ENCODE assay signal across 25 mouse cellular contexts in genomic region chr2:77587387-77587786, GRCm38 (mm10).
"Had no signal": no experiment of that assay in that cellular context is flagged by ENCODE, and none has a peak within 500 bp of the region (broad histone marks: within the 10 kb centered on the region; RNA-seq: fewer than 3 reads in every experiment).

No protein-coding gene starts in this region.

- H3K4me1 ChIP-seq: heart, embryonic 10.5 days; hindbrain, embryonic 10.5 days; hindbrain, embryonic 12.5 days; kidney, embryonic 15.5 days; limb, embryonic 13.5 days; limb, embryonic 15.5 days; liver, embryonic 12.5 days had no signal

- H3K9me3 ChIP-seq: heart, embryonic 10.5 days; hindbrain, embryonic 10.5 days; kidney, embryonic 15.5 days; limb, embryonic 15.5 days; liver, embryonic 12.5 days had no signal

- DNase-seq: gastrocnemius, postnatal 14 days; heart, adult 18-20 months; heart, postnatal 10 days; heart, postnatal 4 days; kidney, adult 11 months; kidney, adult 2 months; kidney, adult 9 months; kidney, postnatal 14 days; kidney, postnatal 36 days; layer of hippocampus, adult 9-11 months; layer of hippocampus, postnatal 36 days had no signal

- H3K4me2 ChIP-seq: heart, embryonic 12.5 days; hindbrain, embryonic 12.5 days; hindbrain, embryonic 14.5 days; kidney, embryonic 15.5 days; limb, embryonic 13.5 days; limb, embryonic 15.5 days; liver, embryonic 12.5 days had no signal

- H3K9ac ChIP-seq: heart, embryonic 12.5 days; hindbrain, embryonic 12.5 days; hindbrain, embryonic 14.5 days; kidney, embryonic 15.5 days; limb, embryonic 13.5 days; limb, embryonic 15.5 days; liver, embryonic 12.5 days; liver, embryonic 14.5 days had no signal

- H3K27me3 ChIP-seq: heart, embryonic 12.5 days; hindbrain, embryonic 12.5 days; kidney, embryonic 15.5 days; limb, embryonic 13.5 days; limb, embryonic 15.5 days; liver, embryonic 12.5 days had no signal

- ATAC-seq: hindbrain, postnatal 0 days; intestine, embryonic 16.5 days; liver, embryonic 12.5 days had no signal

- H3K36me3 ChIP-seq: heart, embryonic 10.5 days; heart, embryonic 12.5 days; hindbrain, embryonic 10.5 days; hindbrain, embryonic 12.5 days; kidney, embryonic 15.5 days; limb, embryonic 13.5 days; limb, embryonic 15.5 days; liver, embryonic 12.5 days had no signal

- H3K27ac ChIP-seq: heart, embryonic 10.5 days; hindbrain, embryonic 10.5 days; hindbrain, embryonic 12.5 days; hindbrain, embryonic 14.5 days; hindbrain, postnatal 0 days; kidney, embryonic 15.5 days; kidney, postnatal 0 days; left cerebral cortex, adult 2 months; limb, embryonic 13.5 days; limb, embryonic 15.5 days; liver, embryonic 12.5 days; liver, embryonic 14.5 days had no signal

- H3K4me3 ChIP-seq: heart, embryonic 10.5 days; heart, embryonic 12.5 days; hindbrain, embryonic 10.5 days; hindbrain, embryonic 12.5 days; kidney, embryonic 15.5 days; left cerebral cortex, adult 2 months; limb, embryonic 13.5 days; limb, embryonic 15.5 days; liver, embryonic 12.5 days had no signal
